Mouse (Mus musculus) fibroblast of lung, adult 2 months (primary cell): ENCODE measurements at regions not wholly inside any gene's neighbourhood (a gene's known extent, or its start where the extent isn't known, plus 50 kb on each side); places are given as distances from the start of the nearest gene placed in this dataset.
"Not testable (repeated sequence)": the region's sequence is repeated elsewhere in the genome, so short reads cannot be mapped to it uniquely, and the experiment has no call there.

Source experiments
- DNase-seq: peaks from one replicate; pipeline ENCODE4 v3.0.0-alpha.2; 2011; ENCODE audit warnings: low read depth

- DNase-seq = no peak
These were observed 409.0 kb upstream of the Igfbp7 start for GRCm38 (mm10) chr5:77816759-77817280.

- DNase-seq = no peak
These were observed 402.0 kb upstream of the Igfbp7 start for GRCm38 (mm10) chr5:77809844-77810243.

GRCm38 (mm10) chr5:77807726-77808125 lies 399.9 kb upstream of the Igfbp7 start:
- DNase-seq = no peak

- no peak for DNase-seq
These were observed 398.7 kb upstream of the Igfbp7 start for GRCm38 (mm10) chr5:77806334-77807157.

GRCm38 (mm10) chr5:77805796-77806195 lies 398.0 kb upstream of the Igfbp7 start:
- DNase-seq = no peak

GRCm38 (mm10) chr5:77805303-77805702 lies 397.5 kb upstream of the Igfbp7 start:
- DNase-seq = no peak

- no peak for DNase-seq
These were observed 396.3 kb upstream of the Igfbp7 start for GRCm38 (mm10) chr5:77804113-77804512.

GRCm38 (mm10) chr5:77803562-77803961 lies 395.7 kb upstream of the Igfbp7 start:
- no peak for DNase-seq

- DNase-seq = no peak
These were observed 389.1 kb upstream of the Igfbp7 start for GRCm38 (mm10) chr5:77796960-77797359.

- no peak for DNase-seq
These were observed 387.9 kb upstream of the Igfbp7 start for GRCm38 (mm10) chr5:77795766-77796165.

GRCm38 (mm10) chr5:77783953-77784352 lies 376.1 kb upstream of the Igfbp7 start:
- DNase-seq = no peak

- DNase-seq = no peak
These were observed 354.7 kb upstream of the Igfbp7 start for GRCm38 (mm10) chr5:77762426-77763042.

GRCm38 (mm10) chr5:77762013-77762412 lies 354.2 kb upstream of the Igfbp7 start:
- no peak for DNase-seq

GRCm38 (mm10) chr5:77748933-77749332 lies 341.1 kb upstream of the Igfbp7 start:
- no peak for DNase-seq

- no peak for DNase-seq
These were observed 338.8 kb upstream of the Igfbp7 start for GRCm38 (mm10) chr5:77746604-77747003.

GRCm38 (mm10) chr5:77743467-77743866 lies 335.6 kb upstream of the Igfbp7 start:
- no peak for DNase-seq

- DNase-seq = not testable (repeated sequence)
These were observed 322.4 kb upstream of the Igfbp7 start for GRCm38 (mm10) chr5:77730286-77730685.

- no peak for DNase-seq
These were observed 273.8 kb upstream of the Igfbp7 start for GRCm38 (mm10) chr5:77681592-77681991.

- DNase-seq = no peak
These were observed 264.5 kb upstream of the Igfbp7 start for GRCm38 (mm10) chr5:77672073-77672924.

- no peak for DNase-seq
These were observed 255.3 kb upstream of the Igfbp7 start for GRCm38 (mm10) chr5:77663096-77663495.

GRCm38 (mm10) chr5:77659016-77659415 lies 251.2 kb upstream of the Igfbp7 start:
- DNase-seq = no peak

GRCm38 (mm10) chr5:77644651-77645050 lies 236.8 kb upstream of the Igfbp7 start:
- no peak for DNase-seq
